Mouse (Mus musculus) ES-Bruce4 (cell line): ENCODE results near the gene 1700016H13Rik. TPM values are rescaled to one million over a fixed set of nuclear protein-coding genes. Genes with fewer than 3 reads are reported as not detected.

Experiments
- H3K27ac ChIP-seq: 2 replicates; pipeline ENCODE4 v1.5.1; 2012; ENCODE audit warnings: low read length, inconsistent platforms; ENCODE audit not compliant: insufficient read depth
- H3K27me3 ChIP-seq: 2 replicates; pipeline ENCODE4 v1.6.1; 2012; ENCODE audit warnings: mild to moderate bottlenecking, low read length, inconsistent platforms; ENCODE audit not compliant: control insufficient read depth, poor library complexity, insufficient read depth, severe bottlenecking
- H3K36me3 ChIP-seq: 2 replicates; pipeline ENCODE4 v1.6.1; 2012; ENCODE audit warnings: inconsistent platforms, mild to moderate bottlenecking, low read length, moderate library complexity; ENCODE audit not compliant: control insufficient read depth, poor library complexity, insufficient read depth, severe bottlenecking
- H3K4me1 ChIP-seq: one replicate; pipeline ENCODE4 v1.8.1; 2011; ENCODE audit warnings: low read length; ENCODE audit not compliant: control insufficient read depth, insufficient read depth
- H3K4me3 ChIP-seq: 2 replicates; pipeline ENCODE4 v1.5.1; 2011; ENCODE audit warnings: low read depth, mild to moderate bottlenecking, low read length
- H3K9ac ChIP-seq: 2 replicates; pipeline ENCODE4 v1.6.1; 2012; ENCODE audit warnings: low read depth, mild to moderate bottlenecking, inconsistent platforms; ENCODE audit not compliant: poor library complexity, severe bottlenecking
- H3K9me3 ChIP-seq: replicated peaks from 2 replicates; pipeline ENCODE4 v1.6.1; 2012; ENCODE audit warnings: mild to moderate bottlenecking, low read length, inconsistent platforms; ENCODE audit not compliant: control insufficient read depth, poor library complexity, insufficient read depth, severe bottlenecking
- CTCF ChIP-seq: IDR thresholded peaks from one replicate; pipeline ENCODE4 v1.8.1; 2011; ENCODE audit warnings: low read depth, low read length
- EP300 ChIP-seq: IDR thresholded peaks from 2 replicates; pipeline ENCODE4 v1.6.1; 2011; ENCODE audit warnings: low read depth, low read length; ENCODE audit not compliant: insufficient read depth
- POLR2A ChIP-seq: IDR thresholded peaks from one replicate; pipeline ENCODE4 v1.8.1; 2011; ENCODE audit warnings: low read length; ENCODE audit not compliant: insufficient read depth
- polyA plus RNA-seq: library from polyadenylated mRNA; stranded (reverse); fragments of >200 nt; gene quantifications from 2 replicates; pipeline ENCODE4 v1.2.4, GENCODE M21; 2011; ENCODE audit warnings: low read depth; ENCODE audit not compliant: missing spikeins, insufficient read depth, insufficient read length

Gene 1700016H13Rik
- polyA plus RNA-seq, 1 experiment: not detected

DNA sequence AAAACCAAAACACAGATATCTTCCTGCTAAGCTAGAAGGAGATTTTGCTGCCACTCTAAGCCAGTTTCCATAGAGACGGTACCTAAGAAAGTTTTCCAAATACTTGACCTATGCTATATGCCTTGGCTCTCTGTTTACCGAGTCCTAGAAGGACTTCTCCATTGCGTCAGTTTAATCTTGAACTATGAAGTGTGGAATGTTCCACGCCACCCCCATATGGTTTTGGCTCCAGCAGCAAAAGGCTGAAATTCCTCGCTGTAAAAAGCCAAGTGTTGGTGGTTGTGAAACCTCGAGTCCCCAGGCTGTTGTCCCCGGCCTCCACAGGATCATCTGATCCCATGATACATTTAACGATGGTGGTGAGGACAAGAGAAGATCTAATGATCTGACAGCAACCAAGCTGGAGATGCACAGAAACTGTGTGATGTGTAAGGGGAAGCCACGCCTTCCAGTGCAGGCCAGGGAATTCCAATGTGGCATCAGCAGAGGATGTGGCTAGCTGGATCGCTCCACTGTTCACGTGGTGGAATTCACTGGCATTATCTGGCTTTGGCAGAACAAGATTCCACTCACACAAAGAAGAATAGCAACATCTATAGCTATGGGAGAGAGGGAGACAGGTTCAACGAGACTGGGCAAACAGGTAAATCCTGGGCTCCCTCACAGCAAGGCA lies 35.4 kb downstream of the 1700016H13Rik start:
- Histone ChIP-seq H3K4me1 (peaks cover 6% of the 10 kb centered on the region), H3K27ac (no peak overlapping the region), H3K9me3 (no peaks in the 10 kb centered on the region), H3K4me3 (no peak overlapping the region), H3K36me3 (no peaks in the 10 kb centered on the region), H3K9ac (no peak overlapping the region), H3K27me3 (no peaks in the 10 kb centered on the region)
- TF ChIP-seq POLR2A (no peak), EP300 (no peak), CTCF (no peak)

- H3K36me3 ChIP-seq: no peaks in the 10 kb centered on the region
- H3K27ac ChIP-seq: no peak overlapping the region
- H3K4me3 ChIP-seq: no peak overlapping the region
- H3K9ac ChIP-seq: no peak overlapping the region
- peaks cover 6% of the 10 kb centered on the region for H3K4me1 ChIP-seq
- H3K9me3 ChIP-seq: no peaks in the 10 kb centered on the region
- TF ChIP-seq POLR2A (no peak), CTCF (no peak), EP300 (no peak)
- no peaks in the 10 kb centered on the region for H3K27me3 ChIP-seq
These were observed 38.6 kb downstream of the 1700016H13Rik start for GRCm38 (mm10) chr5:103617191-103617590.

DNA sequence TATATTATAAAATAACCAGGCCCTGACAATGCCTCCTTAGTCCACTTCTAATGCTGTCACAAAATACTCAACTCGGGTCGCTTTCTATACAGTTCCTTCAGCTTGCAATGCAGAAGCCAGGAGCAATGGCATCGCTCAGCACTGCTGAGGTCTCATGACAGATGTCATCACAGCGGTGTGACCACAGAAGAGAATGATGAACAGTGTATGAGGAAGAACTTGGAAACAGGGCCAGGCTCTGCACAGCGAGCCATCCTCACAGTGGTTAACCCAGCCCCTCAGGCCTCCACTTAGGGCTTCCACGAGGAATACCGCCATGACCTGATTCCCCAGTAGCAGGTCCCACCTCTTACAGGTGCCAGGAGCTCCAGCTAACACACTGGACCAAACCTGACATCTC lies 41.5 kb downstream of the 1700016H13Rik start:
- Histone ChIP-seq H3K4me1 (peaks cover 6% of the 10 kb centered on the region), H3K27me3 (no peaks in the 10 kb centered on the region), H3K36me3 (no peaks in the 10 kb centered on the region)

DNA sequence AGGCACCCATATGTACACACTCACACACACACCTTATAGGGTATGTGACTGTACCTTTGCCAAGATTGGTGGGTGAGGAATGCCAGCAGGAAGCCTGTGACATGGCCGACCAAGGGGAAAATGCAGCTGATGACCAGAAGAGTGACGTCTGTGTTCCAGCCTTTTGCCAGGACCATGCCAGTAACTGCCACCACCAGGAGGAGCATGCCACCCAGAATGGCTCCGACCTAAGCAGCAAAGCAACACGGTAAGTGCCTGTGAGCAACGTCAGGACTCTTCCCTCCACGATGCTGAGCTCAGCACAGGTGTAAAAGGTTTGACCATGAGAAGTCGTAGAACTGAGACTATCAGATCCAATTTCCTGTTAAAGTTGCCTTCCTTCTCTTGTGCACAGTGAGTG lies 43.5 kb downstream of the 1700016H13Rik start:
- H3K4me3 ChIP-seq: no peak overlapping the region
- TF ChIP-seq CTCF (no peak), EP300 (no peak), POLR2A (no peak)
- H3K4me1 ChIP-seq: peaks cover 4% of the 10 kb centered on the region
- H3K27me3 ChIP-seq: no peaks in the 10 kb centered on the region
- H3K9ac ChIP-seq: no peak overlapping the region
- no peaks in the 10 kb centered on the region for H3K9me3 ChIP-seq
- H3K27ac ChIP-seq: no peak overlapping the region
- no peaks in the 10 kb centered on the region for H3K36me3 ChIP-seq

More for the DNA sequence above, 41.5 kb downstream of the 1700016H13Rik start:
- TF ChIP-seq EP300: no peak
- no peak for TF ChIP-seq POLR2A
- TF ChIP-seq CTCF: no peak
- Histone ChIP-seq H3K9me3 (no peaks in the 10 kb centered on the region), H3K4me3 (no peak overlapping the region), H3K27ac (no peak overlapping the region), H3K9ac (no peak overlapping the region)

- no peak for TF ChIP-seq POLR2A
- no peak for TF ChIP-seq CTCF
- TF ChIP-seq EP300: no peak
- Histone ChIP-seq H3K27ac (no peak overlapping the region), H3K36me3 (no peaks in the 10 kb centered on the region), H3K9ac (no peak overlapping the region), H3K4me3 (no peak overlapping the region), H3K27me3 (no peaks in the 10 kb centered on the region), H3K9me3 (no peaks in the 10 kb centered on the region), H3K4me1 (no peaks in the 10 kb centered on the region)
These were observed 44.8 kb downstream of the 1700016H13Rik start for GRCm38 (mm10) chr5:103610856-103611472.

- no peaks in the 10 kb centered on the region for H3K4me1 ChIP-seq
- H3K27ac ChIP-seq: no peak overlapping the region
- H3K9ac ChIP-seq: no peak overlapping the region
- H3K9me3 ChIP-seq: no peaks in the 10 kb centered on the region
- H3K27me3 ChIP-seq: no peaks in the 10 kb centered on the region
- no peak for TF ChIP-seq EP300
- TF ChIP-seq POLR2A: no peak
- TF ChIP-seq CTCF: no peak
- no peak overlapping the region for H3K4me3 ChIP-seq
- no peaks in the 10 kb centered on the region for H3K36me3 ChIP-seq
These were observed 45.7 kb downstream of the 1700016H13Rik start for GRCm38 (mm10) chr5:103610148-103610547.
